Mouse (Mus musculus) 416B (cell line): ENCODE results near the gene Gm21761.
"Not testable (repeated sequence)": the region's sequence is repeated elsewhere in the genome, so short reads cannot be mapped to it uniquely, and the experiment has no call there.

Experiments
- DNase-seq: peaks from one replicate; pipeline ENCODE4 v3.0.0; 2011; ENCODE audit warnings: low read depth

Gm21761 gene

DNA sequence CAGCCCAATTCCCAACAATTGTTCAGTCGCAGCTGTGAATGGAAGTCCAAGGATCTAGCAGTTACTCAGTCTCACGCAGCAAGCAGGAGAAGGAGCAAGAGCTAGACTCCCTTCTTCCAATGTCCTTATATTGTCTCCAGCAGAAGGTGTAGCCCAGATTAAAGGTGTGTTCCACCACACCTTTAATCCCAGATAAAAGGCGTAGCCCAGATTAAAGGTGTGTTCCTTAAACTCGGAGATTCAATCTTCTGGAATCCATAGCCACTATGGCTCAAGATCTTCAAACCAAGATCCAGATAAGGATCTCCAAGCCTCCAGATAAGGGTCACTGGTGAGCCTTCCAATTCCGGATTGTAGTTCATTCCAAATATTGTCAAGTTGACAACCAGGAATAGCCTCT, at the start of gene Gm21761:
Gm21761 (minus strand) TSS at position 101 of the 400 bp plus-strand sequence.
- DNase-seq, result not testable (repeated sequence)

DNA sequence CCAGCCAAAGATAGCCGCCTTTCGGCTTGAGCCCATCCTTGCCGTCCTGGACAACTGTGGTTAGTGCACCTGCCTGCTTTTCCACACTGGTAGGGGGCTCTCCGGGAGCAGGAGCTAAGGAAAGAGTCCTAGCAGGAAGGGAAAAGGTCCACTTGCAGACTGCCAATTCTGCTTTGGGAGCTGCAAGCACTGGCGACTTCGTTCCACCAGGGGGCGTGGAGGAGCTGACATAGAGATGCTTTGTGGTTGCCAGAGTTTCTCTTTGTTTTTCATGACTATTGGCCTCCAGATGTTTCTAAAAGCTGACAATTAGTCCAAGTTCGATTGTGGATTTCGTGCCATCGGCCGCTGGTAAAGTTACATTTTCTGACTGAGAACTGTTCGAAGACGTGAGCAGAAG, 40.1 kb upstream of the Gm21761 start:
- not testable (repeated sequence) for DNase-seq

DNA sequence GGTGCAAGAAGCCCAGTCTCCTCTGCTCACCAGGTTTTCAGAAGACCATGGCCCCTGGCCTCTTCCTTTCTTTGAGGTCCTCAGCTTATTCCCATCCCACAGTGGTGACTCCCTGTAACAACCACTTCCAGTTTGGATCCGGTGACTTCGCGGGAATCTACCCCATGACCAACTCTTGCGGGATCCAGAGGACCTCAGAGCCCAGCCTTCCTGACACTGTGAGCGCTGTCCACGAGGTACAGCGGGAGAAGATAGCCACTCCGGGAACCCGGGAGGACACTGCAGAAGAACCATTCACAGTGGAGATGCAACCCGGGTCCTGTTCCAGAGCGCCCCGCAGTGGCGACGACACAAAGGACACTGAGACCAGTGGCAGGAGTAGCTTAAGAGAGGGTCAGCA, 39.1 kb upstream of the Gm21761 start:
- DNase-seq, result not testable (repeated sequence)

DNA sequence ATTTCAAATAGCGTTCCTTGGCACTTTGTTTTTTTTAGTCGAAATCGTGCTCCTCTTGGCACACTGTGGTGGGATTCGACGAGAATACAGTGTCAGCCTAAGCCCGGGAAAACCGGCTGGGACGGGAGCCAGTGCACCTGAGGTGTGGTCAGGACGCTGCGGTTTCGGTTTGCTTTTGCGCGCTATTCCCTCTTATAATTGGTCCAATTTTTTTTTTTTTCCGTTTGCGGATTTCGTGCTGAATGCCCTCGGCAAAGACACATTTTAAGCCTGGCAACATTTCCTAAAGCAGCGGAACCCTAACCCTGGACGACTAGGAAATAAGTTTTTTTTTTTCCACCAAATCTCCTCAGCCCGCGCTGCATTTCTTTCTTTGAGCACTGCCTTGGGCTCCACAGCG, 36.9 kb upstream of the Gm21761 start:
- not testable (repeated sequence) for DNase-seq

DNA sequence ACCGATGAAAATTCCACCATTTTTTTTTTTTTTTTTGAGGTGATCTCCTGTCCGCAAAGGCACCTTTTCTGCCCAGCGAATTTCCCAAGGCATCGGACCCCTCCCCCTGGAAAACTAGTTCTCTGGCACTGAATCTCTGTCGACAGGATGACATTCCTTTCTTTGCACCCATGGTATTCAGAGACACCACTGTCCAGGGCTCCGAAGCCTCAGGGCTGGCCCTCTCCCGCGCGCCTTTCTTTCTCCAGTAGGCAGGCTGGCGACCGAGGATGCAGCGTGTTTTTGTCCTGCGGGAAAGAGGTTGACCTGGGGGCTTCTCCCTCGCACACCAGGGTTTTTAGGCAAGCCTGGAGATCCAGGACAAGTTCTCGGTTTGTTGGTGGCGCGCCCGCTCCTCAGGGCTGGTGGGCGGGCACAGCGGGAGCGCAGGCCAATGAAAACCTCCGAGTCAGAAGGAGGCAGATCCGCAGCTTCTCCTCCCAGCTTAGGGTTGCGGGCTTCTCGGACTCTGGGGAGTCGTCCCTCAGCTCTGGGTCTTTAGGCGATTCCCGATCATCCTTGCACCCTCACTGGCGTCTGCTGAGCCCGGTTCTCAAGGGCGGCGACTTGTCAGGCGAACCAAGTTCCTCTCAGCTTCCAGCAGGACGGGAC, 36.4 kb upstream of the Gm21761 start:
- DNase-seq, result not testable (repeated sequence)

DNA sequence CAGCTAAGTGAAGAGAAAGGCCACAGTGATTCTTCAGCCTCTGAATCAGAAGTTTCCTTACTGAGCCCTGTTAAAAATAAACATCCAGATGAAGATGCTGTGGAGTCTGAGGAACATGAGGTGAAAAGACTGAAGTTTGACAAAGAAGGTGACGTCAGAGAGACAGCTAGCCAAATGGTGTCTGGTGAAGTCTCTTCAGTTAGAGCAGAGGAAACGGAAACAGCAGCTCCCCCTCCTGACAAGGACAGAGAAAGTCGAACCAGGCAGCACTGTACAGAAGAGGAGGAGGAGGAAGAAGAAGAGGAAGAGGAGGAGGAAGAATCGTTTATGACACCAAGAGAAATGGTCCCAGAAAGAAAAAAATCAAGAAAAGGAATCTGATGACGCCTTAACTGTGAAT, 33.8 kb upstream of the Gm21761 start:
- not testable (repeated sequence) for DNase-seq

DNA sequence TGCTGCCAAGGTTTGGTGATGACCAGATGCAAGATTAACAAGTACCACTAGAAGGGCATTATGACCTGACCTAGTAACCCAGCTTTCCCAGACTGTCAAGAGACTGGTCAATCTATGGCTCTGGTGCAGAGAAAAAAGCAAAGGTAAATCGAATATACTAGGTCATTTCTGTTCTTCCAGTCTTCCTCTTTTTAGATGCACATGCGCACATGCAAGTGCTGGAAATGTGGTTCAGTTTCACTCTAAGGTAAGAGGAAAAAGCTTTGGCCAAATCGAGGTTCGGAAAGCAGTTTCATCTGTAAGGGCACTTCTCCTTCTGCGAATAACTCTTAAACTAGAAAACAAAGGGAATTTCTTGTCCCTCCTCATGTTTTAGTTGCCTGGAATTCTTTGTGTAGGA, 26.5 kb upstream of the Gm21761 start:
- not testable (repeated sequence) for DNase-seq

DNA sequence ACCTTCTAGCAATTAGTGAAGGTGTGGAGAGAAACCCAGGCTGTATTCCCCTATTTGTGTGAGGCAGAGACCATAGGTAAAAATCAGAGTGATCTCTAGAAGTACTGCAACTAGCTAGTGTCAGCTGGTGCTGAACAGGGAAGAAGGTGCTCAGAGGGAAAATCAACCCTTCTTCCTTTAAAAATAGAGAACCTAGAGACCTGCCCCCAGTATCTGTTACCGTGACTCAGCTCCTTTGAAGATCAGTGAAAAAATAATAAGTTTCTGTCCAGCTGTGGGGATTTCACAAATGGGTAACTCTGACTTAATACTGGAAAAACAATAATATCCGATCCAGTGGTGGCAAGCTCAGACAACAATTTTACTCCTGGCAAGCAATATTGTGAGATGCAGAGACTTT, 26.0 kb upstream of the Gm21761 start:
- not testable (repeated sequence) for DNase-seq

DNA sequence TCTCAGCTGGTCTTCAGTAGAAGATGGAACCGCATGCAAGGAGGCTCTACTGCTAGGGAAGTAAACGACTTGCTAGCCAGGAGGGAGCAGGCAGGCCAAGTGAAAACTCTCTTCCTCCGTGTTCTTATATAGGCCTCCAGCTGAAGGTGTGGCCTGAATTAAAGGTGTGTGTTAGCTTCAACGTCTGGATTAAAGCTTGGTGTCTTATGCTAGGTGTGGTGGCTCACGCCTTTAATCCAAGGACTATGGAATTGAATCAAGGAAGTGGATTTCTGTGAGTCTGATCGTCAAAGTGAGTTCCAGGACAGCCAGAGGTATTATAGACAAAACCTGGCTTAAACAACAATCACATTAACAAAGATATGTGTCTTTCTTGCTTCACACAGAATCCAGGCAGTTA, 21.6 kb upstream of the Gm21761 start, which contains the start of gene B020031M17Rik:
B020031M17Rik (minus strand) TSS at position 101 of the 400 bp plus-strand sequence.
- DNase-seq, result not testable (repeated sequence)

DNA sequence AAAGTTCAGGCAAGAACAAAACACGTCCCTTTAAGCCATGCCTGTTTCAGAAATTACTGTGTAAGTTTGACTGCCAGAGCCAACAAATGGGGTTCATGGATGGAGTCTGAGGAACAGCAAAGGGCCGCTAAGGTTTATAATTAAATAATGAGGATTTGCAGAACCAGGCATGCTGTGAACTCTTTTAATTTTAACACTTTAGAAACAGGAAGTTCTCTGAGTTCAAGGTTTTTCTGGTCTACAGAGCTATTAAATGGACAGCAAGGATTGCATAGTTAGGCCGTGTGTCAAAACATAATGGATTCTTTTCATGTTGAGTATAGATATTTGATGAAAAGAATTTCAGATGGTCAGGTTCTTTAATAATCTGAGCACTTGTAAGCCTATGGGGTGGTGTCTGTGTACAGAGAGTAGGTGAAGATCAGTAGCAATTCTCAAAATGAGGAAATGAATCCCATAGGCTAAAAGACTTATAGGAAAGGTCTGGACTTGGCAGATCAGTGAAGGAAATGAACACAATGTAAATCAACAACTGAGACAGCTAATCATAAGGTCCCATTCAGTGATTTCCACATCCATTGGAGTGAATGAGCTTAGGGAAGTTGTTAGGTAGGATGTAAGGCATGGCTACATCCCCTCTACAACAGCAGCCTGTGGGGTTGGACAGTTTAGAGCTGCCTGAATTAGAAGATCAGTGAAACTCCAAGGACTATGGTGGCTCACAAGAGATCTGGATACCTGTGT, 4.3 kb downstream of the Gm21761 start:
- DNase-seq, result not testable (repeated sequence)

DNA sequence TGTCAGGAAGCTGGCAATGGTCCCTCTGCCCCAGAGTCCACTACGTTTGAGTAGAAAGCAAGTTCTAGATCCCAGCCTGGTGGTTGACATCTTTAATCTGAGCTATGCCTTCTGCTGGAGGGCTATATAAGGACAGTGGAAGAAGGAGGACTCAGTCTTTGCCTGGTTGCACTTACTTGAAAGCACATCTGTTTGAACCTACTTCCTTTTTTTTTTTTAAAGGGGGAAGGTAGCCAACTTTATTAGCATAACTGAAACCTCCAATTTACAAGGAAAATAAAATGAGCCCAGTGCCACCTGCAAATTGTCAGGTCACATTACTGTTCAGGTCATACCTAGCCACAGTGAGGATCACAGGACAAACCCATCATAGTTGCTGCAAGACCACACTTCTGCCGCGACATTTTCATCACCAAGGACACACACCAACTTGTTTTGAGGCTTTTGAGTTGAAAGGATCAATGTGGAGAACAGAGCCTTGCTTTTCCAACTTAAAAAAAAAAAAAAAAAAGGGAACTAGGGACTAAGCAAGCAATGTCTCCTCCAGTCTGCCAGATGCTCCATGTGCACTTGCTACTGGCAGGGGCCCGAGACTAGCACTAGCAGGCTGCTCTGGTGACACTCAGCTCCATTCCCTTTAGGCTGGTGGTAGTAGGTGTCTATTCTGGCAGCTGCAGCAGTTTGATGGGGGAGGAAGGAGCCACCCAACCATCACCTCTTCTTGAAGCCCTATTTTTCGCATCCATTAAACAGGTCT, 11.9 kb downstream of the Gm21761 start:
- not testable (repeated sequence) for DNase-seq

DNA sequence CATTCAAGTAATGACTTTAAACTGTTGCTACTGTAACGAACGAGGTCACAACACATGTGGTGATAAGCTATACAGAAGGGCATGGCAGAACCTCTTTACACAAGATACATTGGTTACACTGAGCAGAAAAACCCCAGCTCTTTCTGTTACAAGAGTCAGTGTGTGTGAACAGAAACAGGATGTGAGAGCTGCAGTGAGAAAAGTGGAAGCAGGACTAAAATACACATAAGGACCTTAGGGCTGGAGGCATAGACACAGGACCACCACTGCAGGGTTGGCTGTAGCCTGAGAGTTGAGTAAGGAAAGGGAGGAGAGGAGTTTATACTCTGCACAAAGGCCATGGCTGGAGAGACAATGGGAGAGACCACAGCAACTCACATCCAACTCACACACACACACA, 12.6 kb downstream of the Gm21761 start:
- not testable (repeated sequence) for DNase-seq

DNA sequence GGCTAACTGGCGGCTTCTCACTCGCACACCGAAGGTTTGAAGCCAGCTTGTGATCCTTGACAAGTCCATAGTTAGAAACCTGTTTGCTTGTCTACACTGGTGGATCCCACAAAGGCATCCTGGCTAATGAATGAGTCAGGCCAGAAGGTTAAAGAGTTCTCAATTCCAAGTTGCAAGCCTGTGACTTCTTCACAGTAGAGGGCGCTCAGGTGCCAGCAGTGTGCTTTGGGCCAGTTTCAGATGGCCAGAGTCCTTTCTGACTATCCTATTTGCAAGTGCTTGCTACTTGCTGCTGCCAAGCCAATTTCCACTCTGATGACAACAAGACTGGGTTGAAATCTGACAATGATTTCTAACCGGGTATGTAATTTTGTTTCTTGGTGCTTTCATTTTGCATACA, 30.5 kb downstream of the Gm21761 start:
- DNase-seq, result not testable (repeated sequence)

DNA sequence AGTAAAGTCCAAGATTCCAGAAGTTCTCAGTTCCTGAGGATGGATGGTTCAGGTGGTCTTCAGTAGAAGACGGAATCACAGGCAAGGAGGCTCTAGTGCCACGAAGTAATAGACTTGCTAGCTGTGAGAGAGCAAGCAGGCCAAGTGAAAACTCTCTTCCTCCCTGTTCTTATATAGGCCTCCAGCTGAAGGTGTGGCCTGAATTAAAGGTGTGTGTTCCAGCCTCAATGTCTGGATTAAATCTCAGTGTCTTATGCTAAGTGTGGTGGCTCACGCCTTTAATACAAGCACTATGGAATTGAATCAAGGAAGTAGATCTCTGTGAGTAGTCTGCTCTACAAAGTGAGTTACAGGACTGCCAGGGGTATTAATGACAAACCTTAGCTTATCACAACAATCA, 34.4 kb downstream of the Gm21761 start, which contains the start of gene Tcstv1:
Tcstv1 (minus strand) TSS at position 101 of the 400 bp plus-strand sequence.
- not testable (repeated sequence) for DNase-seq

DNA sequence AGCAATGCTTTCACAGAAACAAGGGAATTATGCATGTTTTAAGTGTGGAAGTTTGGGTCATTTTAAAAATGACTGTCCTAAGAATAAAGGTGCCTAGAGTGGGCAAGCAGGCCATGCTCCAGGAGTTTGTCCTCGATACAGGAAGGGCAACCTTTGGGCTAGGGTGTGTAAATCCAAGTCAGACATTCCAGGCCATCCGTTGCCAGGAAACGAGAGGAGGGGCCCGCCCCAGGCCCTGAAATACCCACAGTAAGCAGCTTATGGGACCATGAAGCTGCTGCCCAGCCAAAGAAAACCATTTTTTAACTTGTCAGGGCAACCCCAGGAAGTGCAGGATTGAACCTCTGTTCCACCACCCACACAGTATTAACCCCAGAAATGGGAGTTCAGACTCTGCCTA, 42.2 kb downstream of the Gm21761 start:
- not testable (repeated sequence) for DNase-seq

DNA sequence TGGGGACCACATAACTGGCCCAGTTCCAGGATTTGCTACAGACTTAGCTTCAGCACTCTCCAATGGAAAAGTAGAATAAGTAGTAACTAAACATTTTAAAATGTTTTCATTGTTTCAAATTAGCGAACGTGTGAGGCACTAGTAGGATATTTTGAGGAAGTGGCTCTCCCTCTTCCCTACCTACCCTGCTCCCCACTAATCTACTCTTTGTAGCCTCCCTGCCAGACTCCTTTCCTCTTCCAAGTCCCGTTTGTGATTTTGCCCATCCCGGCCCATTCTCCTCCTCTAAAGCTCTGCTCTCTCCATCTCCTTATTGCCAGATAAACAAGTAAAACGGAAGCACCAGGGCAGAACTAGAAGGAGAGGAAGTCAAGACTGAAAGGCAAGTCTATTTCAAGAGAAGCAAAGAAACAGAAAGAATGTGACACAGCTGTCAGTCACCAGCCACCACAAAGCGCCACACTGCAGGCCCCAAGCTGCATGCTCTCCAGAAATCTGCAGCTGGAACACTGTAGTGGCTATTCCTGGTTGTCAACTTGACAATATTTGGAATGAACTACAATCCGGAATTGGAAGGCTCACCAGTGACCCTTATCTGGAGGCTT, 64.6 kb downstream of the Gm21761 start:
- not testable (repeated sequence) for DNase-seq

DNA sequence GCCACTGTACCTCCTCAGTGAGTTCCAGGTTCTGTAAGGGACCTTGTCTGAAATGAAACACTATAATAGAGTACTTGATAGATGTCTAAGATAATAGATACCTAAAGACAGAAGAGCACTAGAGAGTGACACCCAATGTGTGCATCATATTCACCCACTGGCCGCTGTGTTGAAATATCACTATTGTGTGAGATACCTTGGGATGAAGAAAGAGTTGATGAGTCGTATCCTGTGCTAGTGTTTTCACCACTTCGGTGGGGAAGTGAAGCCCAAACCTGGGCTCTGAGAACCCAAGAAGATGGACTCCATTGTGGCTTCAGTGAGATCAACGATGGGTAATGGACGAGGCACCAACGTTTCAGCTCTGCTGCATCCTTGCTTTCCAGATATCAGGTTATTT, 66.7 kb downstream of the Gm21761 start:
- DNase-seq, result not testable (repeated sequence)
